Mouse (Mus musculus): ENCODE measurements around the gene Selenoi. TPM values are rescaled to one million over a fixed set of nuclear protein-coding genes. Genes with fewer than 3 reads are reported as not detected.

The Selenoi gene
- polyA plus RNA-seq, 1 experiment: 0.12 TPM

GRCm38 (mm10) chr5:30255567-30256354 is 23.4 kb downstream of the Selenoi start:
- Histone ChIP-seq H3K36me3 (ENCODE audit: control insufficient read depth) (peaks cover 73% of the 10 kb centered on the region), H3K9me3 (ENCODE audit: control insufficient read depth, low read length) (no peaks in the 10 kb centered on the region), H3K4me1 (ENCODE audit: control insufficient read depth) (no peaks in the 10 kb centered on the region; the same call in 1 of the 2 replicates), H3K4me3 (replicated peaks) (no peak overlapping the region), H3K27me3 (ENCODE audit: control insufficient read depth) (no peaks in the 10 kb centered on the region)
- no peak for TF ChIP-seq TAL1 (IDR thresholded peaks at IDR 0.05; ENCODE audit: low read length)
- no peak for TF ChIP-seq GATA1 (IDR thresholded peaks at IDR 0.05; ENCODE audit: low read length)

- Histone ChIP-seq H3K4me1 (ENCODE audit: control insufficient read depth) (no peaks in the 10 kb centered on the region), H3K36me3 (ENCODE audit: control insufficient read depth) (peaks cover 76% of the 10 kb centered on the region), H3K9me3 (ENCODE audit: control insufficient read depth, low read length) (no peaks in the 10 kb centered on the region), H3K27me3 (ENCODE audit: control insufficient read depth) (no peaks in the 10 kb centered on the region), H3K4me3 (replicated peaks) (no peak overlapping the region)
- TF ChIP-seq TAL1 (IDR thresholded peaks at IDR 0.05; ENCODE audit: low read length) (no peak), GATA1 (IDR thresholded peaks at IDR 0.05; ENCODE audit: low read length) (no peak)
Observed at GRCm38 (mm10) chr5:30258776-30259175, 26.4 kb downstream of the Selenoi start.

DNA sequence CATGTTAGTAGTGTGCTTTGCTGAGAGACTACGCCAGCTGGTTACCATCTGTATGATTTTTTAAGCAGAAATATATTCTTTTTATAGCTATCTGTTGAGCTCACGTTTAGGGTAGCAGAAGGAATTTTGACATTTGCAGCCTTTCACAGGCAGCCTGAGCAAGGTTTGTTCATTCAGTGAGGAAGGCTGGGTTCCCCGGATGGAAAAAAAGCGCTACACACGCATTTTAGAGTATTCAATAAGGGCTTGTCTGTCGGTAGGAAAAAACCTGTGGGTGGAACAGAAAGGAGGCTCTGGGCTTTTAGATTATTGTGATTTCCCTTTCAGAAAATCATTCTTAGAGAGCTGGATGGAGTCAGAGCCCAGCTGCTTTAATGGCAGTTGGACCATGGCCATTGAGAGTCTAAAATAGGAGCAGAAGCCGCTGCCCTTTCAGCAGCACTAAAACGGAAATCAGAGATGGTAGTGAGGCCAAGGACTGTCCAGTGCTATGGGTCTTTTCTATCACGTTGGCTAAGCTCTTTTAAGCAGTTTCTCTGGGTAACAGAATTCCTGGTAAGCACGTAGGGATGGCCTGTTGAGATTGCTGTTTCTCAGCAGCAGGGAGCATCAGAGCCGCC is 38.3 kb downstream of the Selenoi start:
- Histone ChIP-seq H3K27me3 (ENCODE audit: control insufficient read depth) (no peaks in the 10 kb centered on the region), H3K4me1 (ENCODE audit: control insufficient read depth) (no peaks in the 10 kb centered on the region), H3K4me3 (replicated peaks) (no peak overlapping the region), H3K36me3 (ENCODE audit: control insufficient read depth) (peaks cover 49% of the 10 kb centered on the region), H3K9me3 (ENCODE audit: control insufficient read depth, low read length) (no peaks in the 10 kb centered on the region)
- TF ChIP-seq GATA1 (IDR thresholded peaks at IDR 0.05; ENCODE audit: low read length) (no peak), TAL1 (IDR thresholded peaks at IDR 0.05; ENCODE audit: low read length) (no peak)

DNA sequence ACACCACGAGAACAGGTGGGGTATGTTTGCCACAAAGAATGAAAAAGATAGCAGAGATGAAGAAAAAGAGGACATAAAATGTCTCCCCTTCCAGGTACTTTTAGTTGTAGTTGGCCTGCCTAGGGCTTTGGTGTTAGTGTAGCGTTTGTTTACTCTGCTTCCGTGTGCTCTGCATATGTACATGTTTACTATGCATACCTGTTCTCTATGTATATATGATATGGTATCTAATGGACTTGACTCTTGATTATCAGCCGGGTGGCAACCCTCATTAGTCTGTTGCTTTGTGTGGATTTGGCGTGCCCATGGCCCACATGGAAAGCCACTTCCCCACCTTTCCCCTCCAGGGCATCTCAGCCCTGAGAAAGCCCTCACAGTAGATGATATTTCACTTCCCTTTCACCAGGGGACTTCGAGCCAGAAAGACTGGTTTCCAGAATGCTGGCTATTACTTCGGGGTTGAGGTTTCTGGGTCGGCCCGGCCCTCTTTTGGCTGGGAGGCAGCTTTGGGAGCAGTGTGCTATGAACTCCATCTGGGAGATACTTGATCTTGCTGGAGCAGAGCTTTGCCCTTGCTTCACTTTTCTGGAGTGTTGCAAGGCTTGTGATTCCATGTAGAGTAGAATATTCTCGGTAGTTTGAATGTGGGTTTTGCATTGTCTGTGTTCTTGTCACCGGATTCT is 39.4 kb downstream of the Selenoi start:
- no peaks in the 10 kb centered on the region for H3K27me3 ChIP-seq (ENCODE audit: control insufficient read depth)
- TF ChIP-seq TAL1 (IDR thresholded peaks at IDR 0.05; ENCODE audit: low read length): no peak
- no peak for TF ChIP-seq GATA1 (IDR thresholded peaks at IDR 0.05; ENCODE audit: low read length)
- H3K36me3 ChIP-seq (ENCODE audit: control insufficient read depth): peaks cover 38% of the 10 kb centered on the region
- no peaks in the 10 kb centered on the region for H3K4me1 ChIP-seq (ENCODE audit: control insufficient read depth)
- H3K4me3 ChIP-seq (replicated peaks): no peak overlapping the region
- H3K9me3 ChIP-seq (ENCODE audit: control insufficient read depth, low read length): no peaks in the 10 kb centered on the region

DNA sequence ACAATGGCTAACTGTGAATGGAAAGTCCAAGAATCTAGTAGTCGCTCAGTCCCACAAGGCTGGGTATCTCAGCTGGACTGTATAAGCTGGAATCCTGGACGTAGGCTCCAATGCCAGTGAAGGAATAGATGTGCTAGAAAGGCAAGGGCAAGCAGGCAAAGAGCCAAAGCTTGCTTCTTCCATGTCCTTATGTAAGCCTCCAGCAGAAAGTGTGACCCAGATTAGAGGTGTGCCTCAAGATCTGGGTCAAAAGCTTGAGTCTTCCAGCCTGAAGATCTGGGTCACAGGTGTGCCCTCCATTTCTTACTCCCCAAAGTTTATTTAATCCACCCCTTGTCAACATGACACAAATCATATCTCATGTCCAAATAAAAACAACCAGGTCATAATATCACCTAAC is 44.0 kb downstream of the Selenoi start:
- no peak for TF ChIP-seq GATA1 (IDR thresholded peaks at IDR 0.05; ENCODE audit: low read length)
- no peak for TF ChIP-seq TAL1 (IDR thresholded peaks at IDR 0.05; ENCODE audit: low read length)
- no peak overlapping the region for H3K4me3 ChIP-seq (replicated peaks)
- H3K4me1 ChIP-seq (ENCODE audit: control insufficient read depth): no peaks in the 10 kb centered on the region; the same call in 1 of the 2 replicates
- peaks cover 12% of the 10 kb centered on the region for H3K27me3 ChIP-seq (ENCODE audit: control insufficient read depth)
- peaks cover 5% of the 10 kb centered on the region for H3K36me3 ChIP-seq (ENCODE audit: control insufficient read depth)
- H3K9me3 ChIP-seq (ENCODE audit: control insufficient read depth, low read length): no peaks in the 10 kb centered on the region

DNA sequence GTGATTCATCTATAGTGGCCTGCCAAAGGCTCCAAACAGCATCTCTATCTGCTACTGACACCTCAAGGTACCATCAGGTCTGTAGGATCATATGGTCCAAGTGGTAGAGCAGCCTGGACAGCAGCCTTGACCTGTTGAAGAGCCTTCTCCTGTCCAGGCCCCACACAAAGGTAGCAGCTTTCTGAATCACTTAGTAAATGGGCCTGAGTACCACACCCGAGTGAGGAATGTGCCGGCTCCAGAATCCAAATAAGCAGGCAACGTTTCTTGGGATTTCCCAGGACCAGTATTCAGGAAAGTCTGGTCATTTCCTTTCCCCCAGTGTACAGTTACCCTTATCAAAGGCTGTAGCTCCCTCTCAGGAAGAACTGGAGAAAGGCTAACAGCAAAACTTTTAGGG is 46.6 kb downstream of the Selenoi start:
- no peaks in the 10 kb centered on the region; the same call in 1 of the 2 replicates for H3K4me1 ChIP-seq (ENCODE audit: control insufficient read depth)
- no peak for TF ChIP-seq TAL1 (IDR thresholded peaks at IDR 0.05; ENCODE audit: low read length)
- no peak for TF ChIP-seq GATA1 (IDR thresholded peaks at IDR 0.05; ENCODE audit: low read length)
- no peak overlapping the region for H3K4me3 ChIP-seq (replicated peaks)
- H3K9me3 ChIP-seq (ENCODE audit: control insufficient read depth, low read length): no peaks in the 10 kb centered on the region
- no peaks in the 10 kb centered on the region for H3K36me3 ChIP-seq (ENCODE audit: control insufficient read depth)
- H3K27me3 ChIP-seq (ENCODE audit: control insufficient read depth): peaks cover 26% of the 10 kb centered on the region

- H3K27me3 ChIP-seq (ENCODE audit: control insufficient read depth): peaks cover 26% of the 10 kb centered on the region
- H3K4me1 ChIP-seq (ENCODE audit: control insufficient read depth): no peaks in the 10 kb centered on the region; the same call in 1 of the 2 replicates
- no peaks in the 10 kb centered on the region for H3K36me3 ChIP-seq (ENCODE audit: control insufficient read depth)
- no peak overlapping the region for H3K4me3 ChIP-seq (replicated peaks)
- TF ChIP-seq GATA1 (IDR thresholded peaks at IDR 0.05; ENCODE audit: low read length) (no peak), TAL1 (IDR thresholded peaks at IDR 0.05; ENCODE audit: low read length) (no peak)
- no peaks in the 10 kb centered on the region for H3K9me3 ChIP-seq (ENCODE audit: control insufficient read depth, low read length)
Observed at GRCm38 (mm10) chr5:30279446-30279845, 47.1 kb downstream of the Selenoi start.

- Histone ChIP-seq H3K9me3 (ENCODE audit: control insufficient read depth, low read length) (peaks cover 9% of the 10 kb centered on the region), H3K27me3 (ENCODE audit: control insufficient read depth) (peaks cover 26% of the 10 kb centered on the region), H3K4me1 (ENCODE audit: control insufficient read depth) (no peaks in the 10 kb centered on the region; the same call in 1 of the 2 replicates), H3K4me3 (replicated peaks) (no peak overlapping the region), H3K36me3 (ENCODE audit: control insufficient read depth) (no peaks in the 10 kb centered on the region)
- TF ChIP-seq TAL1 (IDR thresholded peaks at IDR 0.05; ENCODE audit: low read length): no peak
- TF ChIP-seq GATA1 (IDR thresholded peaks at IDR 0.05; ENCODE audit: low read length): no peak
Observed at GRCm38 (mm10) chr5:30280864-30281263, 48.5 kb downstream of the Selenoi start.

- H3K4me3 ChIP-seq (replicated peaks): peak within 1 kb of the TSS; percentile 4
Observed at GRCm38 (mm10) chr5:30281291-30281732, 48.9 kb downstream of the Selenoi start, which contains the start of gene Drc1. Gene Drc1 (plus strand): TSS chr5:30281388.

More at GRCm38 (mm10) chr5:30281291-30281732, 48.9 kb downstream of the Selenoi start, which contains the start of gene Drc1:
- TF ChIP-seq TAL1 (IDR thresholded peaks at IDR 0.05; ENCODE audit: low read length) (no peak), GATA1 (IDR thresholded peaks at IDR 0.05; ENCODE audit: low read length) (no peak)
- peaks cover 2% of the 10 kb centered on the region for H3K4me1 ChIP-seq (ENCODE audit: control insufficient read depth)
- H3K36me3 ChIP-seq (ENCODE audit: control insufficient read depth): no peaks in the 10 kb centered on the region
- peaks cover 26% of the 10 kb centered on the region for H3K27me3 ChIP-seq (ENCODE audit: control insufficient read depth)
- peaks cover 9% of the 10 kb centered on the region for H3K9me3 ChIP-seq (ENCODE audit: control insufficient read depth, low read length)
